Mouse (Mus musculus) ES-Bruce4 (cell line): ENCODE results near the gene Man2a2. TPM values are rescaled to one million over a fixed set of nuclear protein-coding genes. Genes with fewer than 3 reads are reported as not detected.

Source experiments
- H3K27ac ChIP-seq: 2 replicates; pipeline ENCODE4 v1.5.1; 2012; ENCODE audit warnings: low read length, inconsistent platforms; ENCODE audit not compliant: insufficient read depth
- H3K27me3 ChIP-seq: 2 replicates; pipeline ENCODE4 v1.6.1; 2012; ENCODE audit warnings: mild to moderate bottlenecking, low read length, inconsistent platforms; ENCODE audit not compliant: control insufficient read depth, poor library complexity, insufficient read depth, severe bottlenecking
- H3K36me3 ChIP-seq: 2 replicates; pipeline ENCODE4 v1.6.1; 2012; ENCODE audit warnings: inconsistent platforms, mild to moderate bottlenecking, low read length, moderate library complexity; ENCODE audit not compliant: control insufficient read depth, poor library complexity, insufficient read depth, severe bottlenecking
- H3K4me1 ChIP-seq: one replicate; pipeline ENCODE4 v1.8.1; 2011; ENCODE audit warnings: low read length; ENCODE audit not compliant: control insufficient read depth, insufficient read depth
- H3K4me3 ChIP-seq: 2 replicates; pipeline ENCODE4 v1.5.1; 2011; ENCODE audit warnings: low read depth, mild to moderate bottlenecking, low read length
- H3K9ac ChIP-seq: 2 replicates; pipeline ENCODE4 v1.6.1; 2012; ENCODE audit warnings: low read depth, mild to moderate bottlenecking, inconsistent platforms; ENCODE audit not compliant: poor library complexity, severe bottlenecking
- H3K9me3 ChIP-seq: replicated peaks from 2 replicates; pipeline ENCODE4 v1.6.1; 2012; ENCODE audit warnings: mild to moderate bottlenecking, low read length, inconsistent platforms; ENCODE audit not compliant: control insufficient read depth, poor library complexity, insufficient read depth, severe bottlenecking
- CTCF ChIP-seq: IDR thresholded peaks from one replicate; pipeline ENCODE4 v1.8.1; 2011; ENCODE audit warnings: low read depth, low read length
- EP300 ChIP-seq: IDR thresholded peaks from 2 replicates; pipeline ENCODE4 v1.6.1; 2011; ENCODE audit warnings: low read depth, low read length; ENCODE audit not compliant: insufficient read depth
- POLR2A ChIP-seq: IDR thresholded peaks from one replicate; pipeline ENCODE4 v1.8.1; 2011; ENCODE audit warnings: low read length; ENCODE audit not compliant: insufficient read depth
- polyA plus RNA-seq: library from polyadenylated mRNA; stranded (reverse); fragments of >200 nt; gene quantifications from 2 replicates; pipeline ENCODE4 v1.2.4, GENCODE M21; 2011; ENCODE audit warnings: low read depth; ENCODE audit not compliant: missing spikeins, insufficient read depth, insufficient read length

Man2a2 gene
- polyA plus RNA-seq, 1 experiment = 18.1 TPM

- H3K4me3 ChIP-seq = peak overlapping the region; percentile 65
- H3K36me3 ChIP-seq = no peaks in the 10 kb centered on the region
- TF ChIP-seq EP300 = no peak
- no peak for TF ChIP-seq CTCF
- TF ChIP-seq POLR2A = no peak
- no peaks in the 10 kb centered on the region for H3K27me3 ChIP-seq
- no peaks in the 10 kb centered on the region for H3K9me3 ChIP-seq
- no peak overlapping the region for H3K27ac ChIP-seq
- H3K9ac ChIP-seq = peak overlapping the region; percentile 98
- H3K4me1 ChIP-seq = peaks cover 1% of the 10 kb centered on the region
These were observed 30.9 kb upstream of the Man2a2 start for GRCm38 (mm10) chr7:80401860-80402641.

- no peak for TF ChIP-seq CTCF
- no peak for TF ChIP-seq POLR2A
- TF ChIP-seq EP300 = no peak
- H3K36me3 ChIP-seq = no peaks in the 10 kb centered on the region
- H3K9me3 ChIP-seq = no peaks in the 10 kb centered on the region
- no peak overlapping the region for H3K27ac ChIP-seq
- H3K9ac ChIP-seq = peak overlapping the region; percentile 98
- H3K4me3 ChIP-seq = peak overlapping the region; percentile 65
- H3K27me3 ChIP-seq = no peaks in the 10 kb centered on the region
- peaks cover 1% of the 10 kb centered on the region for H3K4me1 ChIP-seq
These were observed 30.1 kb upstream of the Man2a2 start for GRCm38 (mm10) chr7:80401041-80401859.

- no peaks in the 10 kb centered on the region for H3K36me3 ChIP-seq
- no peaks in the 10 kb centered on the region for H3K9me3 ChIP-seq
- H3K4me1 ChIP-seq = peaks cover 1% of the 10 kb centered on the region
- H3K9ac ChIP-seq = no peak overlapping the region
- TF ChIP-seq POLR2A (no peak), EP300 (no peak), CTCF (no peak)
- no peak overlapping the region for H3K4me3 ChIP-seq
- H3K27ac ChIP-seq = no peak overlapping the region
- H3K27me3 ChIP-seq = no peaks in the 10 kb centered on the region
These were observed 29.4 kb upstream of the Man2a2 start for GRCm38 (mm10) chr7:80400571-80400970.

GRCm38 (mm10) chr7:80400099-80400498 lies 28.9 kb upstream of the Man2a2 start:
- TF ChIP-seq CTCF (no peak), EP300 (no peak), POLR2A (no peak)
- H3K4me3 ChIP-seq = no peak overlapping the region
- H3K9me3 ChIP-seq = no peaks in the 10 kb centered on the region
- H3K36me3 ChIP-seq = no peaks in the 10 kb centered on the region
- no peak overlapping the region for H3K9ac ChIP-seq
- H3K27me3 ChIP-seq = no peaks in the 10 kb centered on the region
- H3K27ac ChIP-seq = no peak overlapping the region
- H3K4me1 ChIP-seq = peaks cover 1% of the 10 kb centered on the region

- TF ChIP-seq POLR2A (no peak), CTCF (no peak), EP300 (no peak)
- Histone ChIP-seq H3K9ac (no peak overlapping the region), H3K27ac (no peak overlapping the region), H3K27me3 (no peaks in the 10 kb centered on the region), H3K36me3 (no peaks in the 10 kb centered on the region), H3K9me3 (no peaks in the 10 kb centered on the region), H3K4me3 (no peak overlapping the region), H3K4me1 (no peaks in the 10 kb centered on the region)
These were observed 27.7 kb upstream of the Man2a2 start for GRCm38 (mm10) chr7:80398654-80399444.
